Mouse (Mus musculus): ENCODE results near the gene Adarb2. TPM values are rescaled to one million over a fixed set of nuclear protein-coding genes. Genes with fewer than 3 reads are reported as not detected.

The Adarb2 gene
- polyA plus RNA-seq, 1 experiment from 2014 or later: 25.7 TPM

- no peaks in the 10 kb centered on the region for H3K36me3 ChIP-seq
- no peak overlapping the region for H3K9ac ChIP-seq
- no peaks in the 10 kb centered on the region for H3K9me3 ChIP-seq
- peak; percentile 56; the same call in 1 of the 2 replicates for ATAC-seq (ENCODE audit: low FRiP score, low read depth)
- H3K4me3 ChIP-seq: no peak overlapping the region
- H3K4me2 ChIP-seq: no peak overlapping the region
- H3K27ac ChIP-seq (replicated peaks): no peak overlapping the region
- 25% methylated on average over 5 of the region's 5 CpGs for WGBS
- H3K4me1 ChIP-seq (replicated peaks): no peaks in the 10 kb centered on the region
- no peaks in the 10 kb centered on the region for H3K27me3 ChIP-seq
Measured at GRCm38 (mm10) chr13:8316347-8317141, 113.9 kb downstream of the Adarb2 start.

DNA sequence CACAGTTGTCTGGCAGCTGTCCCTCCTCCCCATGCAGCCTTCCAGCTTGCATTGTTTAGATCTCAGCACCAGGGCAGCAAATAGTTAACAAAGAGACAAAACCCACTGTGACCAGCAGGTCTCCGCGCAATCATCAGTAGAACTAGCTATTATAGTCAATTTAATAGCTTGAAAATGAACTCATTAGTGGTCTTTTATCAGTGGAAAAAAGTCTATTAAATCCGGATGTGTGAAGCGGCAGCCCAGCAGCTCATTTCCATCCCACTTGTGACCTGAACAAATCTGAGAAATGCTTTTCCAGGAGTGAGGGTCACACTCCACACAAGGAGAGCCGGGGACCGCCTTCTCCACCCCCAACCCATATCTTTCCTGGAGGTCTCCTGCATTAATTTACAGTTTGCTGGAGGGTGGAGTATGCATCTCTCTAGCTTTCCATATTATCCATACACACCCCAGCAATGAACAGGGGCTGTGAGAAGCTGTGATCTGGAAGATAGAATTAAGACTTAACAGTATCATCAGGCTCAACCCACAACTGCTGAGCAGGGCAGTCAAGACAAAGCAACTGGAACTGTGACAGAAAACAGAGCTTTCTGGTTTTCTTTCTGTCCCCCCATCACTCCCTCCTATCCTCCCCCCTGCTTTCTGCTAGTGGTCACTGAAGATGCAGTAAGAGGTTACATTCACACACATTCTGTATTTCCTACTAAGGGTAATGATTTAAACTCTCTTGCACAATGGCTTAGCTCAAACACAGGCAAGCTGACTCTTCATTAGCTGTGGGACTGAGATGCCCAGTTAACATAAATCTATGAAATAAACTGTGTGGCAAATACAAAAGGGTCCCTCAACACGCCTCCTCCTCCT is 131.2 kb downstream of the Adarb2 start:
- Histone ChIP-seq H3K27me3 (no peaks in the 10 kb centered on the region), H3K4me1 (replicated peaks) (peaks cover 29% of the 10 kb centered on the region), H3K4me2 (peak overlapping the region; percentile 28), H3K36me3 (no peaks in the 10 kb centered on the region), H3K27ac (replicated peaks) (peak overlapping the region; percentile 23), H3K4me3 (no peak overlapping the region), H3K9ac (no peak overlapping the region), H3K9me3 (no peaks in the 10 kb centered on the region)
- WGBS: 16% methylated on average over 7 of the region's 7 CpGs
- peak; percentile 82 for ATAC-seq (ENCODE audit: low FRiP score, low read depth)

- no peak overlapping the region for H3K9ac ChIP-seq
- no peak for ATAC-seq (ENCODE audit: low FRiP score, low read depth)
- H3K27ac ChIP-seq (replicated peaks): peak overlapping the region; percentile 23; the same call in 1 of the 2 replicates
Measured at GRCm38 (mm10) chr13:8334580-8334979, 131.9 kb downstream of the Adarb2 start.

GRCm38 (mm10) chr13:8341086-8341807 is 138.6 kb downstream of the Adarb2 start:
- Histone ChIP-seq H3K4me1 (replicated peaks) (peaks cover 19% of the 10 kb centered on the region), H3K4me3 (no peak overlapping the region), H3K27ac (replicated peaks) (no peak overlapping the region), H3K4me2 (no peak overlapping the region), H3K36me3 (no peaks in the 10 kb centered on the region), H3K27me3 (no peaks in the 10 kb centered on the region), H3K9ac (no peak overlapping the region), H3K9me3 (no peaks in the 10 kb centered on the region)
- ATAC-seq (ENCODE audit: low FRiP score, low read depth): peak; percentile 62; the same call in 1 of the 2 replicates
- 49% methylated on average over 5 of the region's 5 CpGs for WGBS

More at GRCm38 (mm10) chr13:8334580-8334979, 131.9 kb downstream of the Adarb2 start:
- WGBS: 45% methylated on average over 4 of the region's 4 CpGs
- H3K27me3 ChIP-seq: no peaks in the 10 kb centered on the region
- no peak overlapping the region for H3K4me2 ChIP-seq
- H3K36me3 ChIP-seq: no peaks in the 10 kb centered on the region
- H3K4me1 ChIP-seq (replicated peaks): peaks cover 34% of the 10 kb centered on the region
- no peak overlapping the region for H3K4me3 ChIP-seq
- no peaks in the 10 kb centered on the region for H3K9me3 ChIP-seq

- peak; percentile 45; the same call in 1 of the 2 replicates for ATAC-seq (ENCODE audit: low FRiP score, low read depth)
- H3K9me3 ChIP-seq: no peaks in the 10 kb centered on the region
- H3K9ac ChIP-seq: no peak overlapping the region
- H3K4me2 ChIP-seq: no peak overlapping the region
- no peak overlapping the region for H3K27ac ChIP-seq (replicated peaks)
- no peak overlapping the region for H3K4me3 ChIP-seq
- H3K36me3 ChIP-seq: no peaks in the 10 kb centered on the region
- H3K4me1 ChIP-seq (replicated peaks): 0 out of 2 replicates have a peak, but pooled peaks cover under 1% of the 10 kb centered on the region
- no peaks in the 10 kb centered on the region for H3K27me3 ChIP-seq
- WGBS: 76% methylated on average over 7 of the region's 7 CpGs
Measured at GRCm38 (mm10) chr13:8347147-8347546, 144.5 kb downstream of the Adarb2 start.

- no peaks in the 10 kb centered on the region for H3K36me3 ChIP-seq
- no peak overlapping the region for H3K9ac ChIP-seq
- no peaks in the 10 kb centered on the region for H3K4me1 ChIP-seq (replicated peaks)
- no peak overlapping the region for H3K4me3 ChIP-seq
- no peak overlapping the region for H3K27ac ChIP-seq (replicated peaks)
- no peak overlapping the region for H3K4me2 ChIP-seq
- H3K9me3 ChIP-seq: no peaks in the 10 kb centered on the region
- H3K27me3 ChIP-seq: no peaks in the 10 kb centered on the region
- no peak for ATAC-seq (ENCODE audit: low FRiP score, low read depth)
Measured at GRCm38 (mm10) chr13:8352341-8352740, 149.7 kb downstream of the Adarb2 start.

GRCm38 (mm10) chr13:8352952-8353351 is 150.3 kb downstream of the Adarb2 start:
- H3K4me1 ChIP-seq (replicated peaks): no peaks in the 10 kb centered on the region
- H3K27ac ChIP-seq (replicated peaks): no peak overlapping the region
- no peak for ATAC-seq (ENCODE audit: low FRiP score, low read depth)
- H3K9ac ChIP-seq: no peak overlapping the region
- H3K4me3 ChIP-seq: no peak overlapping the region
- no peaks in the 10 kb centered on the region for H3K27me3 ChIP-seq
- no peak overlapping the region for H3K4me2 ChIP-seq
- no peaks in the 10 kb centered on the region for H3K36me3 ChIP-seq
- H3K9me3 ChIP-seq: no peaks in the 10 kb centered on the region

GRCm38 (mm10) chr13:8365523-8365922 is 162.9 kb downstream of the Adarb2 start:
- Histone ChIP-seq H3K4me2 (no peak overlapping the region), H3K27me3 (no peaks in the 10 kb centered on the region), H3K9me3 (no peaks in the 10 kb centered on the region), H3K9ac (no peak overlapping the region), H3K4me1 (replicated peaks) (no peaks in the 10 kb centered on the region), H3K27ac (replicated peaks) (no peak overlapping the region), H3K4me3 (no peak overlapping the region), H3K36me3 (no peaks in the 10 kb centered on the region)
- 74% methylated on average over 1 of the region's 1 CpGs for WGBS
- ATAC-seq (ENCODE audit: low FRiP score, low read depth): no peak

GRCm38 (mm10) chr13:8366087-8366486 is 163.4 kb downstream of the Adarb2 start:
- no peaks in the 10 kb centered on the region for H3K4me1 ChIP-seq (replicated peaks)
- no peak overlapping the region for H3K4me3 ChIP-seq
- no peak overlapping the region for H3K4me2 ChIP-seq
- no peak overlapping the region for H3K27ac ChIP-seq (replicated peaks)
- no peak overlapping the region for H3K9ac ChIP-seq
- H3K27me3 ChIP-seq: no peaks in the 10 kb centered on the region
- no peaks in the 10 kb centered on the region for H3K36me3 ChIP-seq
- no peaks in the 10 kb centered on the region for H3K9me3 ChIP-seq
- ATAC-seq (ENCODE audit: low FRiP score, low read depth): no peak
- WGBS: 84% methylated on average over 4 of the region's 4 CpGs

DNA sequence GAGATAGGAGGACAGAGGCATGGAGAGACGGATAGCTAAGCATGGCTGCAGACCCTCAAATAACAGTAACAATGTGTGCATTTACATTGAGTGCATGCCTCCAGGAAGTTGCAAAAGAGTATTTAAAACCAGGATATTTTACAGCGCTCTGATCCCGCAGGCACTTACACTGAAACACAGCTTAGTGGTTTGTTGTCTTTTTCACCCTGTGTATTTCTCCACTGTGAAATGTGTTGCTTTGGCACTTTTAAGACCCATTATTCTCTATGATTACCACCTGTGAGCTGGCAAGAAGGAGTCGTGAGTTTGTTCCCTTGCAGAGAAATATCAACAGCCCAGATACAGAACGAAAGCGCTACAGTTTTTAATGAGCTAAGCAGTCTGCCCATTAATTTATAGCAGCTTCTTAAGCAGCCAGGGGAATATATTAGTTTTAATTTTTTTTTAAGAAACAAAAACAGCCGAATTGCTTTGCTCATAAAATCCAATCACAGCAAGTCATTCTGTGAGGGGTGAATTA is 167.3 kb downstream of the Adarb2 start:
- Histone ChIP-seq H3K27me3 (no peaks in the 10 kb centered on the region), H3K27ac (replicated peaks) (no peak overlapping the region), H3K4me2 (no peak overlapping the region), H3K36me3 (no peaks in the 10 kb centered on the region), H3K9me3 (no peaks in the 10 kb centered on the region), H3K9ac (no peak overlapping the region), H3K4me3 (no peak overlapping the region), H3K4me1 (replicated peaks) (no peaks in the 10 kb centered on the region)
- 75% methylated on average over 7 of the region's 7 CpGs for WGBS
- ATAC-seq (ENCODE audit: low FRiP score, low read depth): no peak

GRCm38 (mm10) chr13:8388541-8388940 is 185.9 kb downstream of the Adarb2 start:
- H3K4me1 ChIP-seq (replicated peaks): no peaks in the 10 kb centered on the region

More at GRCm38 (mm10) chr13:8388541-8388940, 185.9 kb downstream of the Adarb2 start:
- Histone ChIP-seq H3K4me3 (no peak overlapping the region), H3K9ac (no peak overlapping the region), H3K27me3 (no peaks in the 10 kb centered on the region), H3K9me3 (no peaks in the 10 kb centered on the region), H3K4me2 (no peak overlapping the region), H3K36me3 (no peaks in the 10 kb centered on the region), H3K27ac (replicated peaks) (no peak overlapping the region)
- 46% methylated on average over 1 of the region's 1 CpGs for WGBS
- no peak for ATAC-seq (ENCODE audit: low FRiP score, low read depth)
